Mouse (Mus musculus): ENCODE results near the gene Apba2. TPM values are rescaled to one million over a fixed set of nuclear protein-coding genes. Genes with fewer than 3 reads are reported as not detected.

Apba2 gene
- total RNA-seq, 2 experiments from 2014 or later: 1.5 to 1.7 TPM

GRCm38 (mm10) chr7:64582358-64582757 is 80.9 kb downstream of the Apba2 start:
- DNase-seq (ENCODE audit: low spot score in 2 of 2): no peak

- no peak for DNase-seq (ENCODE audit: low spot score in 2 of 2)
Observed at GRCm38 (mm10) chr7:64583670-64584121, 82.2 kb downstream of the Apba2 start.

GRCm38 (mm10) chr7:64586133-64586532 is 84.6 kb downstream of the Apba2 start:
- DNase-seq (ENCODE audit: low spot score in 2 of 2): no peak

GRCm38 (mm10) chr7:64586571-64586970 is 85.1 kb downstream of the Apba2 start:
- DNase-seq (ENCODE audit: low spot score in 2 of 2): no peak

GRCm38 (mm10) chr7:64588636-64589389 is 87.3 kb downstream of the Apba2 start:
- no peak for DNase-seq (ENCODE audit: low spot score in 2 of 2)

- DNase-seq (ENCODE audit: low spot score in 2 of 2): no peak
Observed at GRCm38 (mm10) chr7:64595256-64595655, 93.8 kb downstream of the Apba2 start.

- DNase-seq (ENCODE audit: low spot score in 2 of 2): no peak
Observed at GRCm38 (mm10) chr7:64596652-64597051, 95.1 kb downstream of the Apba2 start.

- DNase-seq (ENCODE audit: low spot score in 2 of 2): no peak
Observed at GRCm38 (mm10) chr7:64609866-64610265, 108.4 kb downstream of the Apba2 start.

- DNase-seq (ENCODE audit: low spot score in 2 of 2): no peak
Observed at GRCm38 (mm10) chr7:64610875-64611274, 109.4 kb downstream of the Apba2 start.

- DNase-seq (ENCODE audit: low spot score in 2 of 2): no peak
Observed at GRCm38 (mm10) chr7:64619261-64619660, 117.8 kb downstream of the Apba2 start.

GRCm38 (mm10) chr7:64626494-64626893 is 125.0 kb downstream of the Apba2 start:
- DNase-seq (ENCODE audit: low spot score in 2 of 2): no peak

- no peak for DNase-seq (ENCODE audit: low spot score in 2 of 2)
Observed at GRCm38 (mm10) chr7:64627972-64628655, 126.6 kb downstream of the Apba2 start.

GRCm38 (mm10) chr7:64630697-64631096 is 129.2 kb downstream of the Apba2 start:
- no peak for DNase-seq (ENCODE audit: low spot score in 2 of 2)

GRCm38 (mm10) chr7:64631131-64631530 is 129.6 kb downstream of the Apba2 start:
- DNase-seq (ENCODE audit: low spot score in 2 of 2): no peak

- no peak for DNase-seq (ENCODE audit: low spot score in 2 of 2)
Observed at GRCm38 (mm10) chr7:64631781-64632351, 130.4 kb downstream of the Apba2 start.

GRCm38 (mm10) chr7:64633182-64633581 is 131.7 kb downstream of the Apba2 start:
- DNase-seq (ENCODE audit: low spot score in 2 of 2): no peak

GRCm38 (mm10) chr7:64633916-64634315 is 132.4 kb downstream of the Apba2 start:
- no peak for DNase-seq (ENCODE audit: low spot score in 2 of 2)

- DNase-seq (ENCODE audit: low spot score in 2 of 2): no peak
Observed at GRCm38 (mm10) chr7:64634482-64634881, 133.0 kb downstream of the Apba2 start.

- DNase-seq (ENCODE audit: low spot score in 2 of 2): no peak
Observed at GRCm38 (mm10) chr7:64638922-64639321, 137.4 kb downstream of the Apba2 start.

GRCm38 (mm10) chr7:64640651-64641050 is 139.1 kb downstream of the Apba2 start:
- DNase-seq (ENCODE audit: low spot score in 2 of 2): no peak

GRCm38 (mm10) chr7:64642903-64643302 is 141.4 kb downstream of the Apba2 start:
- DNase-seq (ENCODE audit: low spot score in 2 of 2): no peak

- DNase-seq (ENCODE audit: low spot score in 2 of 2): no peak
Observed at GRCm38 (mm10) chr7:64645458-64645857, 144.0 kb downstream of the Apba2 start.

All from gastrocnemius, postnatal 4 days (tissue).